Mouse (Mus musculus) cortical plate, adult 2 months (tissue): ENCODE measurements around the gene 9130230L23Rik.

Experiments used
- CTCF ChIP-seq: fragments of 200-500 bp; IDR thresholded peaks from 2 replicates; pipeline ENCODE4 v1.5.1; 2011; ENCODE audit warnings: mild to moderate bottlenecking, control low read depth, low read length; ENCODE audit not compliant: insufficient read depth; ENCODE audit errors: extremely low read depth
- POLR2A ChIP-seq: fragments of 200-500 bp; IDR thresholded peaks from 2 replicates; pipeline ENCODE4 v1.6.1; 2011; ENCODE audit warnings: mild to moderate bottlenecking, low read length, control low read depth; ENCODE audit not compliant: insufficient read depth; ENCODE audit errors: extremely low read depth

DNA sequence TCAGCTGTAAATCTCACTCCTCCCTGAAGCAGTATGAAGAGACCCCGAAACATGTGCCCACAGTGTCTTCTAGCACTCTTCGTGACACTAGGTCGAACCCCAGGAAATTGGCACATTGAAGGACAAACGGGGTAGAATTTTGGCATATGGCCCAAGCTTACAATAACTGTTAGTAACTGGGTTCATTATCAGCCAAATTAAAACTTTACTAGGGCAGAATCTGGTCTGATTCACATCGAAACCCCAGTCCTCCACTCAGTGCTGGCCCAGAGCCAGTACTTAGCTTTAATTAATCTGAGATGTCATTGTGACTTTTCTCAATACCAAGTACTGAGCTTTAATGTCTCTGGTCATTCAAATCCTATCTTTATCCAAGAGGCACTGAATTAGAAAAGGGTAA is 46.8 kb upstream of the 9130230L23Rik start:
- TF ChIP-seq CTCF (no peak), POLR2A (no peak)
